Mouse (Mus musculus): Measurements from ENCODE around the gene Sass6. TPM values are rescaled to one million over a fixed set of nuclear protein-coding genes. Genes with fewer than 3 reads are reported as not detected.
"Not testable (repeated sequence)": the region's sequence is repeated elsewhere in the genome, so short reads cannot be mapped to it uniquely, and the experiment has no call there.

Gene Sass6
- total RNA-seq, 2 experiments from 2014 or later: 7.4 to 9.4 TPM

DNA sequence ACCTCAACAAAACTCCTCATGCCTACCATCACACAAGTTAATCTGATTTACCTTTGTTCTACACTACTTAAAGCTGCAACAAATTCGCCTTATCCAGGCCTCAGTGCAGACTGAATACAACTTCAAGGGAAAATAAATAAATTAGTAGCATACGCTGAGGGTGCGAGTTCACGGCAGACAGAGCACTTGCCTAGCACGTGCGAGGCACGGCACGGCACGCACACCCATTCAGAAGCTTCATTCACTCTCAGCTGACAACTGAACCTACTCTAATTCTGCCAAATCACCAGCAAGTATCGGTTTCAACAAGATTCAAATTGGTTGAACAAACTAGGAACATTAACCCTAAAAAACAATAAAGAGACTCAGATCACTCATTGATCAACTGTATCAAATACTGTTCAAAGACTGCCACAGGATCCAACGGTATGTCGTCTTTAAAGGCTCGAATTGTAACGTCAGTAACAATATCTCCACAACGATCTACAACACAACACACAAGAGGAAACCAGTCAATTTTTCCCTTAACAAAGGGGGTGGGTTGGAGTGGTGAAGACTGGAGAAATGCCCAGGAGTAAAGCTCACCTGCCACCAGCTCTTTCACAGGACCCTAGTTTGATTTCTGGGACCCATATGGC is 64.3 kb downstream of the Sass6 start:
- no peak for DNase-seq (ENCODE audit: low spot score in 2 of 2)
- no peak for TF ChIP-seq CTCF (conservative IDR thresholded peaks at IDR 0.05)
- no peak overlapping the region; the same call in 1 of the 2 replicates for H3K4me3 ChIP-seq
- H3K27ac ChIP-seq: no peak overlapping the region

DNA sequence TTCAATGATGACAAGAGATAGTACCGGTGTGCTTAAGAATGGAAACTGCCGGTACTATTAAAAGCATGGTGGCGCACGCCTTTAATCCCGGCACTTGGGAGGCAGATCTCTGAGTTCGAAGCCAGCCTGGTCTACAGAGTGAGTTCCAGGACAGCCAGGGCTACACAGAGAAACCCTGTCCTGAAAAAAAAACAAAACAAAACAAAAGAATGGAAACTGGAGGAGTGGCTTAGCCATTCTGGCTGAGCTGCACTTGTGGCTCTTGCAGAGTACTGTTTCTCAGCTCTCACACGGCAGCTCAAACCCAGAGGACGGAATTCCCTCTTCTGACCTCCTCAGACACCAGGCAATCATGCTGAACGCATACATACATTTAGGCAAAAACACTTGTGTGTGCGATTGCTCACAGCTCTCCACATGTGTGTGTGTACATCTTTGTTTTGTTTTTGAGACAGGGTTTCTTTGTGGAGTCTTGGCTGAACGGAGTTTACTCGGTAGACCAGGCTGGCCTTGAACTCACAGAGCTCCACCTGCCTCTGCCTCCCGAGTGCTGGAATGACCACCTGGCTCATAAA is 65.2 kb downstream of the Sass6 start:
- H3K27ac ChIP-seq: no peak overlapping the region
- H3K4me3 ChIP-seq: no peak overlapping the region
- no peak for TF ChIP-seq CTCF (conservative IDR thresholded peaks at IDR 0.05)
- DNase-seq (ENCODE audit: low spot score in 2 of 2): no peak

DNA sequence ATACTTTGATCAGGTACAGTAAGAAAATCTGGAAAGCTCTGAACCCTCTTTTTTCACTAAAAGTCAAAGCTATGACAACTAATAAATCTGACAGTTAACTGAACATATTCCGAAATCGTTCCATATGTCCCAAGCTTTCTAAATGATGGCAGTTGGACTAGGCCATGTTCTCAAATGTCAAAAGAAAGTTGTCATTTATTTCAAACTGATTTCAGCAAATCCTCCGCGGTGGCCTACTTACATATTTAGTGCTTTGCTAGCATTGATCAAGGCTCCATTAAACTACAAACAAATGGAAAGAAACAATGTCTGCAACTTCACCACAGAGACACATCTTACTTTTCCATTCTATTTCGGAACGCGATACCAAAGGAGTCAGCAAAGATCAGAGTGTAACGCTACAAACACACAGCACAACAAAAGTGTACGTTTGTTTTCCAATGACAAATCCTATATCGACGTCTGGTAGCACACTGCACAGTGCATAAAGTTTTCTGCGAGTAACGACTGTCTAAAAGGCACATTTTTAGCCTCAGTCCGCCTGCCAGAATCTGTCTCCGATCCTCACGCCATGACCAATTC is 66.6 kb downstream of the Sass6 start:
- H3K27ac ChIP-seq: peak overlapping the region; percentile 96
- TF ChIP-seq CTCF (conservative IDR thresholded peaks at IDR 0.05): no peak
- peak overlapping the region; percentile 91 for H3K4me3 ChIP-seq
- DNase-seq (ENCODE audit: low spot score in 2 of 2): no peak

GRCm38 (mm10) chr3:116661870-116662414 is 67.2 kb downstream of the Sass6 start:
- Histone ChIP-seq H3K4me3 (peak overlapping the region; percentile 91), H3K27ac (peak overlapping the region; percentile 96)
- no peak for TF ChIP-seq CTCF (conservative IDR thresholded peaks at IDR 0.05)
- DNase-seq (ENCODE audit: low spot score in 2 of 2): no peak

DNA sequence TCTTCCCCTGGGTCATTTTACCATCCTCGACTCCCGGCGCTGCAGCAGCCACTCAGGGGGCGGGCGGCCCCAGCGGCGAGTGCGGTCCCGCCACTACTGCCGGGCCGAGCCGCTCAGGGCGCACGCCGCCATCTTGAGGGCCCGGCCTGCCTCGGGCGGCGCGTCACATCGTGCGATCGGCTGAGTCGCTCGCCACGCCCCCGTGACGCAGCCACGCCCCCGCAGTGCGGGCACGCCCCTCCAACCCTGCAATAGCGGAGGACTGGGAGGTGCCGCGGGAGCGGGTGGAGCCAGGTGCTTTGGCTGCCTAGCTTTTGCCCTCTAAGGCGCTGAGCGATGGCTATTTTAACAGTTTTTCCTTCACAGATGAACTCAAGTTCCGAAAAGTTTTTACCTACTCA is 67.7 kb downstream of the Sass6 start, which contains the start of gene Mfsd14a:
Gene Mfsd14a, minus strand, starts transcription at position 215 of the 401 bp plus-strand sequence.
- H3K27ac ChIP-seq: peak within 1 kb of the TSS; percentile 96
- H3K4me3 ChIP-seq: peak within 1 kb of the TSS; percentile 91
- peak; percentile 97 to 100 for DNase-seq (ENCODE audit: low spot score in 2 of 2)
- TF ChIP-seq CTCF (conservative IDR thresholded peaks at IDR 0.05): 0 out of 2 replicates have a peak, but pooled peaks have one; percentile 5

DNA sequence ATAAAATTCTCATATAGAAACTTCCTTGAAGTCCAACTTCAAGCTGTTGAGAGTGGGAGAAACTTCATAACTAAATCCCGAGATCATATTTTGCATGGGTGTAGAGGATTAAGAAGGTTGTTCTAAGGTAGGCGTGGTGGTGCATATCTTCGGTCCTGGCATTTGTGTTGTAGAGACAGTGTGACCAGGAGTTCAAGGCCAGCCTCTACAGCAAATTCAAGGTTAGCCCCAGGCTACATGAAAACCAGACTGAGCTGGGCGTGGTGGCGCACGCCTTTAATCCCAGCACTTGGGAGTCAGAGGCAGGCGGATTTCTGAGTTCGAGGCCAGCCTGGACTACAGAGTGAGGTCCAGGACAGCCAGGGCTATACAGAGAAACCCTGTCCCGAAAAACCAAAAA is 69.5 kb downstream of the Sass6 start:
- not testable (repeated sequence) for H3K27ac ChIP-seq; DNase-seq (ENCODE audit: low spot score in 2 of 2); H3K4me3 ChIP-seq

Other genes starting within 250 kb of the Sass6 start
- gene Cdc14a, start 170.9 kb upstream of the Sass6 start, total RNA-seq (2021): 1 to 10 TPM; 4.9 to 6.2 TPM
- 10 to 100 TPM; 59.4 to 64.5 TPM for gene Rtca, start 86.8 kb upstream of the Sass6 start, total RNA-seq (2021)
- 10 to 100 TPM; 18.9 to 24.0 TPM for gene Dbt, start 81.9 kb upstream of the Sass6 start, total RNA-seq (2021)
- gene Lrrc39, start 32.0 kb upstream of the Sass6 start, total RNA-seq (2021): under 1 TPM in 1 of 2 experiments, not detected in 1; 0.12 TPM
- 10 to 100 TPM; 17.9 to 24.4 TPM for gene Trmt13, start 19.6 kb downstream of the Sass6 start, total RNA-seq (2021)
- 10 to 100 TPM; 54.4 to 57.7 TPM for gene Mfsd14a, start 67.7 kb downstream of the Sass6 start, total RNA-seq (2021)
- not detected for gene Gm43191, start 86.3 kb downstream of the Sass6 start, total RNA-seq (2021)
- gene Slc35a3, start 117.8 kb downstream of the Sass6 start, total RNA-seq (2021): 10 to 100 TPM; 15.8 to 18.3 TPM
- gene Agl, start 213.2 kb downstream of the Sass6 start, total RNA-seq (2021): 10 to 100 TPM; 26.1 to 27.2 TPM